Mouse (Mus musculus): ENCODE data around the gene Slc27a2. TPM values are rescaled to one million over a fixed set of nuclear protein-coding genes. Genes with fewer than 3 reads are reported as not detected.

The Slc27a2 gene
- polyA plus RNA-seq, 1 experiment from 2014 or later = 41.1 TPM

- Histone ChIP-seq H3K9me3 (ENCODE audit: control insufficient read depth) (no peaks in the 10 kb centered on the region), H3K9ac (ENCODE audit: low read depth, low read length) (no peak overlapping the region), H3K4me1 (replicated peaks; ENCODE audit: control insufficient read depth, insufficient read depth, low read length) (no peaks in the 10 kb centered on the region), H3K36me3 (ENCODE audit: control insufficient read depth, insufficient read depth) (no peaks in the 10 kb centered on the region), H3K27ac (ENCODE audit: low read depth, low read length) (peak overlapping the region; percentile 5; the same call in 1 of the 2 replicates), H3K4me3 (ENCODE audit: low read depth, low read length) (no peak overlapping the region), H3K27me3 (replicated peaks; ENCODE audit: control insufficient read depth, insufficient read depth, low read length) (0 out of 2 replicates have a peak, but pooled peaks cover 4% of the 10 kb centered on the region), H3K4me2 (replicated peaks; ENCODE audit: low read depth) (peak overlapping the region; percentile 27)
- no peak for TF ChIP-seq CTCF (IDR thresholded peaks at IDR 0.05; ENCODE audit: low read depth)
- 71% methylated on average over 20 of the region's 20 CpGs for WGBS
- ATAC-seq = peak; percentile 92
These were observed 45.4 kb downstream of the Slc27a2 start for GRCm38 (mm10) chr2:126597279-126598241.

GRCm38 (mm10) chr2:126598359-126598758 is 46.2 kb downstream of the Slc27a2 start:
- Histone ChIP-seq H3K9me3 (ENCODE audit: control insufficient read depth) (no peaks in the 10 kb centered on the region), H3K4me3 (ENCODE audit: low read depth, low read length) (no peak overlapping the region), H3K9ac (ENCODE audit: low read depth, low read length) (no peak overlapping the region), H3K27me3 (replicated peaks; ENCODE audit: control insufficient read depth, insufficient read depth, low read length) (0 out of 2 replicates have a peak, but pooled peaks cover 4% of the 10 kb centered on the region), H3K4me1 (replicated peaks; ENCODE audit: control insufficient read depth, insufficient read depth, low read length) (no peaks in the 10 kb centered on the region), H3K36me3 (ENCODE audit: control insufficient read depth, insufficient read depth) (no peaks in the 10 kb centered on the region), H3K4me2 (replicated peaks; ENCODE audit: low read depth) (no peak overlapping the region), H3K27ac (ENCODE audit: low read depth, low read length) (no peak overlapping the region)
- TF ChIP-seq CTCF (IDR thresholded peaks at IDR 0.05; ENCODE audit: low read depth) = peak; percentile 51
- WGBS = 53% methylated on average over 2 of the region's 2 CpGs
- ATAC-seq = no peak

- peak; percentile 67 for TF ChIP-seq CTCF (IDR thresholded peaks at IDR 0.05; ENCODE audit: low read depth)
- 13% methylated on average over 3 of the region's 3 CpGs for whole genome bisulfite sequencing
- Histone ChIP-seq H3K36me3 (ENCODE audit: control insufficient read depth, insufficient read depth) (no peaks in the 10 kb centered on the region), H3K9ac (ENCODE audit: low read depth, low read length) (no peak overlapping the region), H3K4me1 (replicated peaks; ENCODE audit: control insufficient read depth, insufficient read depth, low read length) (no peaks in the 10 kb centered on the region), H3K27me3 (replicated peaks; ENCODE audit: control insufficient read depth, insufficient read depth, low read length) (0 out of 2 replicates have a peak, but pooled peaks cover 4% of the 10 kb centered on the region), H3K27ac (ENCODE audit: low read depth, low read length) (no peak overlapping the region), H3K9me3 (ENCODE audit: control insufficient read depth) (no peaks in the 10 kb centered on the region), H3K4me3 (ENCODE audit: low read depth, low read length) (no peak overlapping the region), H3K4me2 (replicated peaks; ENCODE audit: low read depth) (no peak overlapping the region)
- ATAC-seq = no peak
These were observed 46.8 kb downstream of the Slc27a2 start for GRCm38 (mm10) chr2:126599005-126599404.

GRCm38 (mm10) chr2:126600533-126600932 is 48.3 kb downstream of the Slc27a2 start:
- no peaks in the 10 kb centered on the region for H3K36me3 ChIP-seq (ENCODE audit: control insufficient read depth, insufficient read depth)

GRCm38 (mm10) chr2:126601918-126602600 is 49.9 kb downstream of the Slc27a2 start:
- H3K4me2 ChIP-seq (replicated peaks; ENCODE audit: low read depth) = no peak overlapping the region
- ATAC-seq = no peak
- H3K4me3 ChIP-seq (ENCODE audit: low read depth, low read length) = no peak overlapping the region
- 86% methylated on average over 14 of the region's 14 CpGs for WGBS
- H3K27me3 ChIP-seq (replicated peaks; ENCODE audit: control insufficient read depth, insufficient read depth, low read length) = 0 out of 2 replicates have a peak, but pooled peaks cover 4% of the 10 kb centered on the region
- no peak for TF ChIP-seq CTCF (IDR thresholded peaks at IDR 0.05; ENCODE audit: low read depth)
- H3K9me3 ChIP-seq (ENCODE audit: control insufficient read depth) = no peaks in the 10 kb centered on the region
- no peak overlapping the region for H3K27ac ChIP-seq (ENCODE audit: low read depth, low read length)
- no peaks in the 10 kb centered on the region for H3K36me3 ChIP-seq (ENCODE audit: control insufficient read depth, insufficient read depth)
- H3K9ac ChIP-seq (ENCODE audit: low read depth, low read length) = no peak overlapping the region
- no peaks in the 10 kb centered on the region for H3K4me1 ChIP-seq (replicated peaks; ENCODE audit: control insufficient read depth, insufficient read depth, low read length)

More at GRCm38 (mm10) chr2:126600533-126600932, 48.3 kb downstream of the Slc27a2 start:
- H3K4me1 ChIP-seq (replicated peaks; ENCODE audit: control insufficient read depth, insufficient read depth, low read length) = no peaks in the 10 kb centered on the region
- H3K4me2 ChIP-seq (replicated peaks; ENCODE audit: low read depth) = no peak overlapping the region
- WGBS = 77% methylated on average over 14 of the region's 14 CpGs
- no peak for ATAC-seq
- no peak overlapping the region for H3K4me3 ChIP-seq (ENCODE audit: low read depth, low read length)
- no peak overlapping the region for H3K27ac ChIP-seq (ENCODE audit: low read depth, low read length)
- 0 out of 2 replicates have a peak, but pooled peaks cover 4% of the 10 kb centered on the region for H3K27me3 ChIP-seq (replicated peaks; ENCODE audit: control insufficient read depth, insufficient read depth, low read length)
- no peak overlapping the region for H3K9ac ChIP-seq (ENCODE audit: low read depth, low read length)
- no peak for TF ChIP-seq CTCF (IDR thresholded peaks at IDR 0.05; ENCODE audit: low read depth)
- no peaks in the 10 kb centered on the region for H3K9me3 ChIP-seq (ENCODE audit: control insufficient read depth)

Data from intestine, postnatal 0 days (tissue).